Mouse (Mus musculus): ENCODE results near the gene Sp1.

The Sp1 gene

GRCm38 (mm10) chr15:102405489-102406195 is at the start of gene Sp1:
Sp1 (plus strand) TSS chr15:102406143.
- DNase-seq (ENCODE audit: low read depth), result peak; percentile 99

GRCm38 (mm10) chr15:102356501-102357325 is 49.2 kb upstream of the Sp1 start:
- DNase-seq (ENCODE audit: low read depth), result no peak

GRCm38 (mm10) chr15:102358126-102358525 is 47.8 kb upstream of the Sp1 start:
- DNase-seq (ENCODE audit: low read depth), result no peak

GRCm38 (mm10) chr15:102358834-102359233 is 47.1 kb upstream of the Sp1 start:
- no peak for DNase-seq (ENCODE audit: low read depth)

GRCm38 (mm10) chr15:102362648-102363047 is 43.3 kb upstream of the Sp1 start:
- DNase-seq (ENCODE audit: low read depth), result no peak

GRCm38 (mm10) chr15:102364678-102365077 is 41.3 kb upstream of the Sp1 start:
- no peak for DNase-seq (ENCODE audit: low read depth)

- DNase-seq (ENCODE audit: low read depth), result no peak
Observed at GRCm38 (mm10) chr15:102366238-102366637, 39.7 kb upstream of the Sp1 start.

- DNase-seq (ENCODE audit: low read depth), result no peak
Observed at GRCm38 (mm10) chr15:102366733-102367344, 39.1 kb upstream of the Sp1 start, which contains the start of gene Sp7. Sp7 (minus strand) TSS chr15:102367182.

GRCm38 (mm10) chr15:102369972-102370371 is 36.0 kb upstream of the Sp1 start:
- DNase-seq (ENCODE audit: low read depth), result no peak

- DNase-seq (ENCODE audit: low read depth), result no peak
Observed at GRCm38 (mm10) chr15:102370727-102371126, 35.2 kb upstream of the Sp1 start.

GRCm38 (mm10) chr15:102376453-102377162 is 29.3 kb upstream of the Sp1 start:
- peak; percentile 78 for DNase-seq (ENCODE audit: low read depth)

GRCm38 (mm10) chr15:102377163-102377543 is 28.8 kb upstream of the Sp1 start:
- DNase-seq (ENCODE audit: low read depth), result peak; percentile 96

- DNase-seq (ENCODE audit: low read depth), result peak; percentile 93
Observed at GRCm38 (mm10) chr15:102377810-102378262, 28.1 kb upstream of the Sp1 start.

GRCm38 (mm10) chr15:102381575-102381974 is 24.4 kb upstream of the Sp1 start:
- DNase-seq (ENCODE audit: low read depth), result peak; percentile 95

GRCm38 (mm10) chr15:102383671-102384070 is 22.3 kb upstream of the Sp1 start:
- no peak for DNase-seq (ENCODE audit: low read depth)

GRCm38 (mm10) chr15:102386640-102387039 is 19.3 kb upstream of the Sp1 start:
- DNase-seq (ENCODE audit: low read depth), result no peak

GRCm38 (mm10) chr15:102388942-102389341 is 17.0 kb upstream of the Sp1 start:
- no peak for DNase-seq (ENCODE audit: low read depth)

- no peak for DNase-seq (ENCODE audit: low read depth)
Observed at GRCm38 (mm10) chr15:102392520-102392919, 13.4 kb upstream of the Sp1 start.

- no peak for DNase-seq (ENCODE audit: low read depth)
Observed at GRCm38 (mm10) chr15:102393584-102394014, 12.3 kb upstream of the Sp1 start.

GRCm38 (mm10) chr15:102395061-102395460 is 10.9 kb upstream of the Sp1 start:
- DNase-seq (ENCODE audit: low read depth), result peak; percentile 52

GRCm38 (mm10) chr15:102398629-102399028 is 7.3 kb upstream of the Sp1 start:
- DNase-seq (ENCODE audit: low read depth), result no peak

Data from NIH3T3 (cell line).